Mouse (Mus musculus): Measurements from ENCODE around the gene Nob1. TPM values are rescaled to one million over a fixed set of nuclear protein-coding genes. Genes with fewer than 3 reads are reported as not detected.

The Nob1 gene
- polyA plus RNA-seq, 1 experiment from 2014 or later: 55.5 TPM

GRCm38 (mm10) chr8:107457725-107458124 lies 32.9 kb upstream of the Nob1 start:
- H3K36me3 ChIP-seq (ENCODE audit: control insufficient read depth, insufficient read depth): peaks cover 17% of the 10 kb centered on the region
- 48% methylated on average over 4 of the region's 4 CpGs for WGBS
- H3K9me3 ChIP-seq (replicated peaks; ENCODE audit: control insufficient read depth, low read length): no peaks in the 10 kb centered on the region
- H3K4me3 ChIP-seq (ENCODE audit: low read length): no peak overlapping the region
- 0 out of 2 replicates have a peak, but pooled peaks have one; percentile 10 for ATAC-seq (replicated peaks; ENCODE audit: extremely low read depth, insufficient read depth, low FRiP score)
- no peaks in the 10 kb centered on the region for H3K27me3 ChIP-seq (ENCODE audit: control insufficient read depth, insufficient read depth, low read length)
- H3K27ac ChIP-seq (ENCODE audit: low read length): no peak overlapping the region
- H3K4me2 ChIP-seq (ENCODE audit: low read depth, low read length): no peak overlapping the region
- no peaks in the 10 kb centered on the region for H3K4me1 ChIP-seq (ENCODE audit: control insufficient read depth, insufficient read depth, low read length)
- no peak overlapping the region for H3K9ac ChIP-seq (ENCODE audit: low read length)

GRCm38 (mm10) chr8:107455268-107455667 lies 30.4 kb upstream of the Nob1 start:
- no peaks in the 10 kb centered on the region for H3K27me3 ChIP-seq (ENCODE audit: control insufficient read depth, insufficient read depth, low read length)
- H3K9me3 ChIP-seq (replicated peaks; ENCODE audit: control insufficient read depth, low read length): no peaks in the 10 kb centered on the region
- no peak overlapping the region for H3K4me2 ChIP-seq (ENCODE audit: low read depth, low read length)
- no peak overlapping the region for H3K4me3 ChIP-seq (ENCODE audit: low read length)
- 7% methylated on average over 3 of the region's 3 CpGs for WGBS
- H3K9ac ChIP-seq (ENCODE audit: low read length): no peak overlapping the region
- ATAC-seq (replicated peaks; ENCODE audit: extremely low read depth, insufficient read depth, low FRiP score): no peak
- peaks cover 13% of the 10 kb centered on the region for H3K36me3 ChIP-seq (ENCODE audit: control insufficient read depth, insufficient read depth)
- H3K4me1 ChIP-seq (ENCODE audit: control insufficient read depth, insufficient read depth, low read length): no peaks in the 10 kb centered on the region
- H3K27ac ChIP-seq (ENCODE audit: low read length): no peak overlapping the region

GRCm38 (mm10) chr8:107453386-107453785 lies 28.5 kb upstream of the Nob1 start:
- Histone ChIP-seq H3K27ac (ENCODE audit: low read length) (no peak overlapping the region), H3K9me3 (replicated peaks; ENCODE audit: control insufficient read depth, low read length) (no peaks in the 10 kb centered on the region), H3K9ac (ENCODE audit: low read length) (no peak overlapping the region), H3K4me3 (ENCODE audit: low read length) (no peak overlapping the region), H3K4me1 (ENCODE audit: control insufficient read depth, insufficient read depth, low read length) (peaks cover 6% of the 10 kb centered on the region; the same call in 1 of the 2 replicates), H3K27me3 (ENCODE audit: control insufficient read depth, insufficient read depth, low read length) (no peaks in the 10 kb centered on the region), H3K4me2 (ENCODE audit: low read depth, low read length) (no peak overlapping the region), H3K36me3 (ENCODE audit: control insufficient read depth, insufficient read depth) (peaks cover 11% of the 10 kb centered on the region)
- ATAC-seq (replicated peaks; ENCODE audit: extremely low read depth, insufficient read depth, low FRiP score): no peak
- 92% methylated on average over 11 of the region's 11 CpGs for WGBS

- Histone ChIP-seq H3K4me3 (ENCODE audit: low read length) (no peak overlapping the region), H3K9me3 (replicated peaks; ENCODE audit: control insufficient read depth, low read length) (no peaks in the 10 kb centered on the region), H3K4me2 (ENCODE audit: low read depth, low read length) (no peak overlapping the region), H3K36me3 (ENCODE audit: control insufficient read depth, insufficient read depth) (0 out of 2 replicates have a peak, but pooled peaks cover 3% of the 10 kb centered on the region), H3K27me3 (ENCODE audit: control insufficient read depth, insufficient read depth, low read length) (no peaks in the 10 kb centered on the region), H3K27ac (ENCODE audit: low read length) (no peak overlapping the region), H3K4me1 (ENCODE audit: control insufficient read depth, insufficient read depth, low read length) (peaks cover 6% of the 10 kb centered on the region; the same call in 1 of the 2 replicates), H3K9ac (ENCODE audit: low read length) (no peak overlapping the region)
- 77% methylated on average over 13 of the region's 13 CpGs for WGBS
- ATAC-seq (replicated peaks; ENCODE audit: extremely low read depth, insufficient read depth, low FRiP score): no peak
Measured at GRCm38 (mm10) chr8:107451414-107452066, 26.7 kb upstream of the Nob1 start.

- Histone ChIP-seq H3K27ac (ENCODE audit: low read length) (no peak overlapping the region), H3K36me3 (ENCODE audit: control insufficient read depth, insufficient read depth) (0 out of 2 replicates have a peak, but pooled peaks cover 3% of the 10 kb centered on the region), H3K4me1 (ENCODE audit: control insufficient read depth, insufficient read depth, low read length) (peaks cover 6% of the 10 kb centered on the region; the same call in 1 of the 2 replicates), H3K27me3 (ENCODE audit: control insufficient read depth, insufficient read depth, low read length) (no peaks in the 10 kb centered on the region), H3K4me3 (ENCODE audit: low read length) (no peak overlapping the region), H3K9ac (ENCODE audit: low read length) (no peak overlapping the region), H3K4me2 (ENCODE audit: low read depth, low read length) (no peak overlapping the region), H3K9me3 (replicated peaks; ENCODE audit: control insufficient read depth, low read length) (no peaks in the 10 kb centered on the region)
- 70% methylated on average over 6 of the region's 6 CpGs for WGBS
- ATAC-seq (replicated peaks; ENCODE audit: extremely low read depth, insufficient read depth, low FRiP score): no peak
Measured at GRCm38 (mm10) chr8:107449655-107450054, 24.8 kb upstream of the Nob1 start.

GRCm38 (mm10) chr8:107449130-107449529 lies 24.3 kb upstream of the Nob1 start:
- H3K9me3 ChIP-seq (replicated peaks; ENCODE audit: control insufficient read depth, low read length): no peaks in the 10 kb centered on the region
- H3K27ac ChIP-seq (ENCODE audit: low read length): no peak overlapping the region
- H3K4me2 ChIP-seq (ENCODE audit: low read depth, low read length): no peak overlapping the region
- H3K4me1 ChIP-seq (ENCODE audit: control insufficient read depth, insufficient read depth, low read length): peaks cover 9% of the 10 kb centered on the region
- H3K27me3 ChIP-seq (ENCODE audit: control insufficient read depth, insufficient read depth, low read length): no peaks in the 10 kb centered on the region
- 56% methylated on average over 8 of the region's 8 CpGs for WGBS
- H3K36me3 ChIP-seq (ENCODE audit: control insufficient read depth, insufficient read depth): 0 out of 2 replicates have a peak, but pooled peaks cover 3% of the 10 kb centered on the region
- H3K9ac ChIP-seq (ENCODE audit: low read length): no peak overlapping the region
- ATAC-seq (replicated peaks; ENCODE audit: extremely low read depth, insufficient read depth, low FRiP score): no peak
- no peak overlapping the region for H3K4me3 ChIP-seq (ENCODE audit: low read length)

- ATAC-seq (replicated peaks; ENCODE audit: extremely low read depth, insufficient read depth, low FRiP score): no peak
- Histone ChIP-seq H3K4me3 (ENCODE audit: low read length) (no peak overlapping the region), H3K9me3 (replicated peaks; ENCODE audit: control insufficient read depth, low read length) (no peaks in the 10 kb centered on the region), H3K9ac (ENCODE audit: low read length) (no peak overlapping the region), H3K27ac (ENCODE audit: low read length) (no peak overlapping the region), H3K27me3 (ENCODE audit: control insufficient read depth, insufficient read depth, low read length) (no peaks in the 10 kb centered on the region), H3K4me1 (ENCODE audit: control insufficient read depth, insufficient read depth, low read length) (peaks cover 9% of the 10 kb centered on the region), H3K36me3 (ENCODE audit: control insufficient read depth, insufficient read depth) (no peaks in the 10 kb centered on the region), H3K4me2 (ENCODE audit: low read depth, low read length) (no peak overlapping the region)
- whole genome bisulfite sequencing: 80% methylated on average over 4 of the region's 4 CpGs
Measured at GRCm38 (mm10) chr8:107448382-107448889, 23.6 kb upstream of the Nob1 start.

GRCm38 (mm10) chr8:107447713-107448112 lies 22.9 kb upstream of the Nob1 start:
- no peak overlapping the region for H3K9ac ChIP-seq (ENCODE audit: low read length)
- H3K27me3 ChIP-seq (ENCODE audit: control insufficient read depth, insufficient read depth, low read length): no peaks in the 10 kb centered on the region
- ATAC-seq (replicated peaks; ENCODE audit: extremely low read depth, insufficient read depth, low FRiP score): no peak
- no peaks in the 10 kb centered on the region for H3K9me3 ChIP-seq (replicated peaks; ENCODE audit: control insufficient read depth, low read length)
- H3K36me3 ChIP-seq (ENCODE audit: control insufficient read depth, insufficient read depth): no peaks in the 10 kb centered on the region
- no peak overlapping the region for H3K4me2 ChIP-seq (ENCODE audit: low read depth, low read length)
- H3K4me3 ChIP-seq (ENCODE audit: low read length): no peak overlapping the region
- H3K4me1 ChIP-seq (ENCODE audit: control insufficient read depth, insufficient read depth, low read length): peaks cover 9% of the 10 kb centered on the region
- no peak overlapping the region for H3K27ac ChIP-seq (ENCODE audit: low read length)

GRCm38 (mm10) chr8:107444626-107445025 lies 19.8 kb upstream of the Nob1 start:
- no peak overlapping the region for H3K4me2 ChIP-seq (ENCODE audit: low read depth, low read length)
- WGBS: 51% methylated on average over 3 of the region's 3 CpGs

More at GRCm38 (mm10) chr8:107444626-107445025, 19.8 kb upstream of the Nob1 start:
- H3K27ac ChIP-seq (ENCODE audit: low read length): peak overlapping the region; percentile 21
- H3K9ac ChIP-seq (ENCODE audit: low read length): no peak overlapping the region
- ATAC-seq (replicated peaks; ENCODE audit: extremely low read depth, insufficient read depth, low FRiP score): 0 out of 2 replicates have a peak, but pooled peaks have one; percentile 21
- no peak overlapping the region for H3K4me3 ChIP-seq (ENCODE audit: low read length)
- no peaks in the 10 kb centered on the region for H3K27me3 ChIP-seq (ENCODE audit: control insufficient read depth, insufficient read depth, low read length)
- H3K9me3 ChIP-seq (replicated peaks; ENCODE audit: control insufficient read depth, low read length): no peaks in the 10 kb centered on the region
- H3K36me3 ChIP-seq (ENCODE audit: control insufficient read depth, insufficient read depth): no peaks in the 10 kb centered on the region
- peaks cover 9% of the 10 kb centered on the region for H3K4me1 ChIP-seq (ENCODE audit: control insufficient read depth, insufficient read depth, low read length)

Measured in heart, embryonic 16.5 days (tissue).